Mouse (Mus musculus) bone marrow macrophage, adult 2 months (primary cell): ENCODE results near the gene Ifi204. TPM values are rescaled to one million over a fixed set of nuclear protein-coding genes. Genes with fewer than 3 reads are reported as not detected.

Experiments
- H3K27ac ChIP-seq: 2 replicates; pipeline ENCODE4 v1.5.1; 2012; ENCODE audit warnings: low read depth, low read length; ENCODE audit not compliant: insufficient read depth
- H3K4me1 ChIP-seq: 2 replicates; pipeline ENCODE4 v1.6.1; 2012; ENCODE audit warnings: low read length; ENCODE audit not compliant: control insufficient read depth, insufficient read depth
- H3K4me3 ChIP-seq: 2 replicates; pipeline ENCODE4 v1.5.1; 2012; ENCODE audit warnings: mild to moderate bottlenecking, low read length, moderate library complexity; ENCODE audit not compliant: insufficient read depth
- CTCF ChIP-seq: IDR thresholded peaks from 2 replicates; pipeline ENCODE4 v1.5.1; 2012; ENCODE audit warnings: low read depth, mild to moderate bottlenecking, low read length, moderate library complexity
- POLR2A ChIP-seq: IDR thresholded peaks from 2 replicates; pipeline ENCODE4 v1.6.1; 2012; ENCODE audit warnings: mild to moderate bottlenecking, low read depth, low read length, borderline replicate concordance
- polyA plus RNA-seq: library from polyadenylated mRNA; stranded (reverse); fragments of >200 nt; gene quantifications from 2 replicates; pipeline ENCODE4 v1.2.4, GENCODE M21; 2012; ENCODE audit not compliant: missing spikeins, insufficient read depth, insufficient read length

The Ifi204 gene
- polyA plus RNA-seq, 1 experiment: 235 TPM

DNA sequence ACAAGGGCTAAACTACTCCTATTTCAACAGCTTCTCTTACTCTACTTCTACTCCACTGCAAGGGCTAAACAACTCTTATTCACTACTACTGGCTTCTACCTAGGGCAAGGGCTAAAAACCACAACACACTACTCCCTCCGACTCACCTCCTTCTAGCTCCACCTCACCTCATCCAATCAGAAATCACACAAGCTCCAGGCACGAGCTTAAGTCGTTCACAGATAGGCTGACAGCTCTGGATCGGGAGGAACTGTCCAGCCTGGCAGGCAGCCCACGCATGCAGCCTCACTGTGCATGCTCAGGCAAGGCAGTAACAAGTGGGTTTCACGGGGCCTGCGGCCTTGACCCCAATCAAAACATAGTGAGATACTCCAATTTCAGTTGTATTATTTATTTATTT, 33.5 kb downstream of the Ifi204 start:
- TF ChIP-seq POLR2A (no peak), CTCF (no peak)
- Histone ChIP-seq H3K4me3 (no peak overlapping the region), H3K4me1 (peaks cover 5% of the 10 kb centered on the region), H3K27ac (no peak overlapping the region)

Other genes with a start within 250 kb of the Ifi204 start
- 4.4 and 7.1 TPM in 2 replicates for gene Ifi214, start 231.0 kb downstream of the Ifi204 start, polyA plus RNA-seq
- gene Ifi213, start 167.7 kb downstream of the Ifi204 start, polyA plus RNA-seq: 57.2 and 58.1 TPM in 2 replicates
- gene Ifi209, start 136.0 kb downstream of the Ifi204 start, polyA plus RNA-seq: 73.8 and 83.9 TPM in 2 replicates
- 6.7 and 7.9 TPM in 2 replicates for gene Ifi208, start 93.3 kb downstream of the Ifi204 start, polyA plus RNA-seq
- 257 and 281 TPM in 2 replicates for gene Ifi207, start 25.2 kb downstream of the Ifi204 start, polyA plus RNA-seq
- 104 and 108 TPM in 2 replicates for gene Ifi211, start 146.1 kb upstream of the Ifi204 start, polyA plus RNA-seq
- gene Mndal, start 175.5 kb upstream of the Ifi204 start, polyA plus RNA-seq: 395 and 406 TPM in 2 replicates
- gene Ifi203, start 175.7 kb upstream of the Ifi204 start, polyA plus RNA-seq: 165 and 170 TPM in 2 replicates
- not detected in 2 replicates for gene Ifi202b, start 215.8 kb upstream of the Ifi204 start, polyA plus RNA-seq